Mouse (Mus musculus): Measurements from ENCODE around the gene Grin2b. TPM values are rescaled to one million over a fixed set of nuclear protein-coding genes. Genes with fewer than 3 reads are reported as not detected.

Gene Grin2b
- polyA plus RNA-seq, 1 experiment: not detected

DNA sequence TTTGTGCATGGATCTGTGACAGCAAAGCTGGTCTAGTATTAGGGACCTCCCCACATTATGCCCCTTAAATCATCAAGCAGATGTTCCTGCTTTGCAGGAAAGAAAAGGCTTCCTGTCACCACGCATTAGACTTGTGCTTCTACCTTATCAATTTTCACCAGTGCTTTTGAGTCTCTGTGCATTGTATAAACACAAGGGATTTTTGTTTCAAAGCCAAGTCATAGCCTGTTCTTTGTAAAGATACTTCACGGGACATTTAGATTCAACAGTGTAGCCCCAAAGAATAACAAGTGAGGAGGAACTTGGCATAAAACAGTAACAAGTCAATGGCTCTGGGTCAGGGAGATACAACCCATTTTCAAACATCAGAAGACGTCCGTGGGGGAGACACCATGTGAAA, 498.9 kb downstream of the Grin2b start:
- Histone ChIP-seq H3K36me3 (ENCODE audit: control insufficient read depth, insufficient read depth) (no peaks in the 10 kb centered on the region), H3K27me3 (ENCODE audit: control insufficient read depth, insufficient read depth, insufficient read length) (no peaks in the 10 kb centered on the region), H3K79me2 (ENCODE audit: control insufficient read depth, insufficient read depth) (no peaks in the 10 kb centered on the region), H3K4me2 (ENCODE audit: low read depth) (no peak overlapping the region), H3ac (ENCODE audit: control insufficient read depth, insufficient read length) (no peak overlapping the region), H3K4me3 (no peak overlapping the region)
- no peak for TF ChIP-seq TCF3 (IDR thresholded peaks at IDR 0.05; ENCODE audit: insufficient read length, low read depth)
- no peak for TF ChIP-seq USF1 (IDR thresholded peaks at IDR 0.05; ENCODE audit: low read depth)
- no peak for TF ChIP-seq SRF (IDR thresholded peaks at IDR 0.05; ENCODE audit: control insufficient read depth, insufficient read length, low read depth)
- no peak for TF ChIP-seq CEBPB (IDR thresholded peaks at IDR 0.05; ENCODE audit: insufficient read depth, poor library complexity, severe bottlenecking)
- TF ChIP-seq TCF12 (IDR thresholded peaks at IDR 0.05; ENCODE audit: insufficient read depth, poor library complexity, severe bottlenecking): no peak
- TF ChIP-seq E2F4 (IDR thresholded peaks at IDR 0.05; ENCODE audit: insufficient read depth): no peak
- TF ChIP-seq POLR2AphosphoS2 (IDR thresholded peaks at IDR 0.05; ENCODE audit: insufficient read length, low read depth): no peak
- no peak for TF ChIP-seq MYOG (IDR thresholded peaks at IDR 0.05; ENCODE audit: control insufficient read depth in 1 of 3, insufficient read depth in 1 of 3, insufficient read length in 2 of 3, low read depth in 2 of 3)
- no peak for TF ChIP-seq REST (IDR thresholded peaks at IDR 0.05; ENCODE audit: insufficient read depth, insufficient read length)
- TF ChIP-seq MAX (IDR thresholded peaks at IDR 0.05; ENCODE audit: low read depth): no peak
- no peak for TF ChIP-seq POLR2A (IDR thresholded peaks at IDR 0.05; ENCODE audit: insufficient read length, low read depth)
- TF ChIP-seq MYOD1 (IDR thresholded peaks at IDR 0.05; ENCODE audit: control insufficient read depth in 1 of 3, insufficient read length in 2 of 3, low read depth in 2 of 3): no peak

DNA sequence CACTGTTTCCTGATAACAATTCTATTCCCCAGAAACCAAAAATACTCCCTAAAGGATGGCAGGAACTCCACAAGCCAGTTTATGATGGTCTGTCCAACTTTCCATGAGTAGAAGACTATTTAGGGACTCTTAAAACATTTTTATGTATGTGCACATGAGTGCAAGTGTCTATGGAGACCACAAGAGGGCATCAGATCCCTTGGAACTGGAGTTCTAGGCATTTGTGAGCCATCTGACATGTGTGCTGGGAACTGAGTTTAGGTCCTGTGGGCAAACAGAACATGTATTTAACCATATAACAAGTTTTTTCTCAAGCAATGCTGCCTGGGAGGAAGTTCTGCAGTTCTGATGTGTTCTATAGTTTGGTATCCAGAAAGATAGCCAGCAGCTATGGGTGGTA, 501.3 kb downstream of the Grin2b start:
- Histone ChIP-seq H3ac (ENCODE audit: control insufficient read depth, insufficient read length) (no peak overlapping the region), H3K36me3 (ENCODE audit: control insufficient read depth, insufficient read depth) (no peaks in the 10 kb centered on the region), H3K27me3 (ENCODE audit: control insufficient read depth, insufficient read depth, insufficient read length) (no peaks in the 10 kb centered on the region), H3K79me2 (ENCODE audit: control insufficient read depth, insufficient read depth) (no peaks in the 10 kb centered on the region), H3K4me3 (no peak overlapping the region), H3K4me2 (ENCODE audit: low read depth) (no peak overlapping the region)
- no peak for TF ChIP-seq MYOD1 (IDR thresholded peaks at IDR 0.05; ENCODE audit: control insufficient read depth in 1 of 3, insufficient read length in 2 of 3, low read depth in 2 of 3)
- no peak for TF ChIP-seq CEBPB (IDR thresholded peaks at IDR 0.05; ENCODE audit: insufficient read depth, poor library complexity, severe bottlenecking)
- TF ChIP-seq REST (IDR thresholded peaks at IDR 0.05; ENCODE audit: insufficient read depth, insufficient read length): no peak
- TF ChIP-seq MYOG (IDR thresholded peaks at IDR 0.05; ENCODE audit: control insufficient read depth in 1 of 3, insufficient read depth in 1 of 3, insufficient read length in 2 of 3, low read depth in 2 of 3): no peak
- no peak for TF ChIP-seq MAX (IDR thresholded peaks at IDR 0.05; ENCODE audit: low read depth)
- no peak for TF ChIP-seq POLR2A (IDR thresholded peaks at IDR 0.05; ENCODE audit: insufficient read length, low read depth)
- TF ChIP-seq E2F4 (IDR thresholded peaks at IDR 0.05; ENCODE audit: insufficient read depth): no peak
- no peak for TF ChIP-seq TCF12 (IDR thresholded peaks at IDR 0.05; ENCODE audit: insufficient read depth, poor library complexity, severe bottlenecking)
- TF ChIP-seq USF1 (IDR thresholded peaks at IDR 0.05; ENCODE audit: low read depth): no peak
- TF ChIP-seq POLR2AphosphoS2 (IDR thresholded peaks at IDR 0.05; ENCODE audit: insufficient read length, low read depth): no peak
- no peak for TF ChIP-seq SRF (IDR thresholded peaks at IDR 0.05; ENCODE audit: control insufficient read depth, insufficient read length, low read depth)
- TF ChIP-seq TCF3 (IDR thresholded peaks at IDR 0.05; ENCODE audit: insufficient read length, low read depth): no peak

Other genes starting within 250 kb of the Grin2b start
- not detected for gene Gm8994, start 154.0 kb upstream of the Grin2b start, polyA plus RNA-seq (2012; fragmentation: generic; extraction: Trizol)
- not detected for gene E330021D16Rik, start 242.1 kb upstream of the Grin2b start, polyA plus RNA-seq (2012; fragmentation: generic; extraction: Trizol)